Mouse (Mus musculus): ENCODE results near the gene Gm42906. TPM values are rescaled to one million over a fixed set of nuclear protein-coding genes. Genes with fewer than 3 reads are reported as not detected.

The Gm42906 gene
- polyA plus RNA-seq, 1 experiment from 2014 or later: not detected

DNA sequence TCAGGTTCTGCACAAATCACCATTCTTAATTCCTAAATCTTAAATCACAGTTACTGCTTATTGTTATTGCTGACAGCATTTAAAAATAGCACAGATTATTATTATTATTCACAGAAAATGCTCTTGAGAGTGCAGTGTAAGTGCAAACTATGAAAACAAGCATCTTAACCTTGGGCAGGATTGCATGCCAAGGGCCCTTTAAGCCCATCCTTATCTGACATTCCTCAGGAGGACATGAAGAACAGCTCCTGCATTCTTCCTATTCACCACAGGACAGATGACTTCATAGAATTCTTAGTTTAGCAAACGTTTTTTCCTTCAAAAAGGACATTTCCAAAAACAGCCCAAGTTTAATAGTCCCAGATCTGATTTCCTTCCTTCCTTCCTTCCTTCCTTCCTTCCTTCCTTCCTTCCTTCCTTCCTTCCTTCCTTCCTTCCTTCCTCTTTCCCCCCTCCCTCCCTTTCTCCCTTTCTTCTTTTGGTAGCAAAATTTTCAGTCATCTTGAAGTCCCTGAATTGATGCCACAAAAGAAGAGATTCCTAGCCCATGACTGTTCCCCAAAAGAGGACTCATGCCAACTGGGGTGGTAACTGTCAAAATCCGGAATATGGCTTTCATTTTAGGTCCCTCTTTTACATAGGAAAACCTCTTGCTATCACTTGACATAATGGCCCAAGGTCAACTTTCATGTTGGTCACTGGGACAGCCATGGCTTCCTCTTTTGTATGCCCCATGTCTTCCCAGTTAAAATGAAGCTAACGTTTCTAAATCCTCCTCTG, 334.9 kb downstream of the Gm42906 start:
- WGBS: 60% methylated on average over 3 of the region's 3 CpGs
- no peaks in the 10 kb centered on the region for H3K9me3 ChIP-seq (ENCODE audit: control insufficient read depth, low read length)
- 0 out of 4 replicates have a peak, but pooled peaks cover 0 to 3% of the 10 kb centered on the region in 2 experiments for H3K4me1 ChIP-seq (ENCODE audit: control insufficient read depth in 2 of 2, insufficient read depth in 2 of 2, low read length in 2 of 2)
- no peaks in the 10 kb centered on the region for H3K27me3 ChIP-seq (ENCODE audit: control insufficient read depth, insufficient read depth, low read length)
- ATAC-seq (ENCODE audit: insufficient number of reproducible peaks, insufficient read depth, low FRiP score, low read depth): no peak
- H3K9ac ChIP-seq (ENCODE audit: low read length): no peak overlapping the region
- no peak overlapping the region for H3K27ac ChIP-seq (replicated peaks in 1 of 2; ENCODE audit: control insufficient read depth in 1 of 2, insufficient read depth in 1 of 2, low read depth in 2 of 2, low read length in 2 of 2)
- no peak overlapping the region for H3K4me3 ChIP-seq (ENCODE audit: control insufficient read depth in 1 of 2, insufficient read depth in 1 of 2, low read depth in 1 of 2, low read length in 2 of 2)
- no peak overlapping the region for H3K4me2 ChIP-seq (ENCODE audit: low read length)
- 0 out of 2 replicates have a peak, but pooled peaks cover 4% of the 10 kb centered on the region for H3K36me3 ChIP-seq (ENCODE audit: control insufficient read depth, insufficient read depth, low read length)

DNA sequence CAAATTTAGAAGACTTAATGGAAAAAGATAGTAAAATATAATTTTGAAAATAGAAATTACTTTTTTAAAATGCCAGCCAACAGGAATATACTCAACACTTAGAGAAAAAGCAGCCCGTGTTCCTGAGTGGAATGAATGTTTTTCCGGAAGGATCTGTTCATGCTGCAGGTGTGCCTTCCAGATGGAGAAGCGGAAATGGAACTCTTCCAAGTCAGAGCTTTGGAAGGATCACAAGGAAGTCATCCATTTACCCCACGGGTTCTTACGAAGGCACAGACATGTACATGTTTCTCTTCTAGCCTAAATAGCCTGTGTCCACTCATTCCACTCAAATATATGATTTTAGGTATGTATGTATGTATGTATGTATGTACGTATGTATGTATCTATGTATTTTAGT, 337.0 kb downstream of the Gm42906 start:
- no peak for ATAC-seq (ENCODE audit: insufficient number of reproducible peaks, insufficient read depth, low FRiP score, low read depth)
- H3K9me3 ChIP-seq (ENCODE audit: control insufficient read depth, low read length): no peaks in the 10 kb centered on the region
- no peak overlapping the region for H3K4me3 ChIP-seq (ENCODE audit: control insufficient read depth in 1 of 2, insufficient read depth in 1 of 2, low read depth in 1 of 2, low read length in 2 of 2)
- H3K36me3 ChIP-seq (ENCODE audit: control insufficient read depth, insufficient read depth, low read length): 0 out of 2 replicates have a peak, but pooled peaks cover 4% of the 10 kb centered on the region
- WGBS: 88% methylated on average over 6 of the region's 6 CpGs
- H3K27me3 ChIP-seq (ENCODE audit: control insufficient read depth, insufficient read depth, low read length): no peaks in the 10 kb centered on the region
- no peak overlapping the region for H3K27ac ChIP-seq (replicated peaks in 1 of 2; ENCODE audit: control insufficient read depth in 1 of 2, insufficient read depth in 1 of 2, low read depth in 2 of 2, low read length in 2 of 2)
- H3K4me1 ChIP-seq (ENCODE audit: control insufficient read depth in 2 of 2, insufficient read depth in 2 of 2, low read length in 2 of 2): 0 out of 4 replicates have a peak, but pooled peaks cover 0 to 3% of the 10 kb centered on the region in 2 experiments
- no peak overlapping the region for H3K4me2 ChIP-seq (ENCODE audit: low read length)
- H3K9ac ChIP-seq (ENCODE audit: low read length): no peak overlapping the region

DNA sequence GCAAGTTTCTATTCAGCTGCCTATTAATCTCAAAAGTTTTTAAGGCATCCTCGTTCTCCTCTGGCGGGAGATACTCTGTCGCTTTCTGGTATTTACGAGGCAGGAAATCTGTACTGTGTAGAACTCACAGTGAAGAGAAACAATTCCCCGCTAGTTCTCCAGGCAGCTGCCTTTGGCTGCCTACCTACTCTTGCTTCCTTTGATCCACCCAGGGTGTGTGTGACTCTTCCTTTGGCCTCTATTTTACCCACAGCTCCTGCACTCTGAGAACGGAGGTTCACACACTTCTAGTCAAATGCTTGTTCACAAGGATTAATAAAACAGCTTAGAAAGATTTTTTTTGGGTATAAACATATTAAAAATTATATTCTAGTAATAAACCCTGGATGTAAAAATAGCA, 338.8 kb downstream of the Gm42906 start:
- 64% methylated on average over 6 of the region's 6 CpGs for WGBS
- no peak overlapping the region for H3K4me3 ChIP-seq (ENCODE audit: control insufficient read depth in 1 of 2, insufficient read depth in 1 of 2, low read depth in 1 of 2, low read length in 2 of 2)

DNA sequence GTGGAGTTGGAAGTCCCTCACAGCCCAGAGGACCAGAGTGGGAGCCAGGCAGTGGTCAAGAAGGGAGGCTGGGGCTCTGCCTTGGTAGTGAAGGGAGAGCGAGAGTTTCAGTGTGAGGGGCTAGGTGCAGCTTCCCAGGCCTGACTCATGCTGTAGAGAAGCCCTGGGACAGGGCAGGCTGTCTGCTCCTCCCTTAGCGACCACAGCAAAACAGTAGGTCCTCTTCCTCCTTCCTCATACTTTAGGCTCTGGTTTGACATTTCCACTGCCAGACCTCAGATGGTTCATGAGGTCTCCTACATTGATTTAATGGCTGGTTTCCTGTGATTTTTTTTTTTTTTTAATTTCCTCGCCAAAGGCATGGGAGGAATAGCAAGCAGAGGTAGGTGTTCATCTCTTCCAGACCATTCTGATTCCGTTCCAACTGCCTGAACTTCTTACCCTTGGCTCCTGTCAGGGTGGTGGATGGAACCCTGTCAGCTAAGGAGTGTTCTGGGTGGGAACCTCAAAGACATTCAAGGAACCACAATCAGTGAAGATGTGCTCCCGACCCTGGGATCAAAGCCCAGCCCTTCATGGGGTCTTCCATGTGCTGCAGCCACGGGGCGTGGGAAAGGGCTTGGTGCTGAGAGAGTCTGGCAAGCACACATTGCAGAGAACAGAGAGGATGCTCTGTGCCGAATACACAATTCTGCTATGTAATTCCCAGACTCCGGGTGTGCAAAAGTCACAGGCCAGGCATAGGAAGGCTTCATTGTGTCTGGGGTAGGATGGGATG, 341.3 kb downstream of the Gm42906 start:
- H3K9me3 ChIP-seq (ENCODE audit: control insufficient read depth, low read length): no peaks in the 10 kb centered on the region
- no peak overlapping the region for H3K4me2 ChIP-seq (ENCODE audit: low read length)
- H3K4me1 ChIP-seq (ENCODE audit: control insufficient read depth in 2 of 2, insufficient read depth in 2 of 2, low read length in 2 of 2): no peaks in the 10 kb centered on the region
- no peaks in the 10 kb centered on the region for H3K36me3 ChIP-seq (ENCODE audit: control insufficient read depth, insufficient read depth, low read length)
- ATAC-seq (ENCODE audit: insufficient number of reproducible peaks, insufficient read depth, low FRiP score, low read depth): no peak
- WGBS: 58% methylated on average over 9 of the region's 9 CpGs
- no peak overlapping the region for H3K9ac ChIP-seq (ENCODE audit: low read length)
- no peak overlapping the region for H3K27ac ChIP-seq (replicated peaks in 1 of 2; ENCODE audit: control insufficient read depth in 1 of 2, insufficient read depth in 1 of 2, low read depth in 2 of 2, low read length in 2 of 2)
- H3K27me3 ChIP-seq (ENCODE audit: control insufficient read depth, insufficient read depth, low read length): no peaks in the 10 kb centered on the region
- no peak overlapping the region for H3K4me3 ChIP-seq (ENCODE audit: control insufficient read depth in 1 of 2, insufficient read depth in 1 of 2, low read depth in 1 of 2, low read length in 2 of 2)

More for the DNA sequence above, 338.8 kb downstream of the Gm42906 start:
- no peaks in the 10 kb centered on the region for H3K9me3 ChIP-seq (ENCODE audit: control insufficient read depth, low read length)
- ATAC-seq (ENCODE audit: insufficient number of reproducible peaks, insufficient read depth, low FRiP score, low read depth): no peak
- no peak overlapping the region for H3K27ac ChIP-seq (replicated peaks in 1 of 2; ENCODE audit: control insufficient read depth in 1 of 2, insufficient read depth in 1 of 2, low read depth in 2 of 2, low read length in 2 of 2)
- 0 out of 2 replicates have a peak, but pooled peaks cover 4% of the 10 kb centered on the region for H3K36me3 ChIP-seq (ENCODE audit: control insufficient read depth, insufficient read depth, low read length)
- H3K27me3 ChIP-seq (ENCODE audit: control insufficient read depth, insufficient read depth, low read length): no peaks in the 10 kb centered on the region
- H3K4me2 ChIP-seq (ENCODE audit: low read length): no peak overlapping the region
- H3K4me1 ChIP-seq (ENCODE audit: control insufficient read depth in 2 of 2, insufficient read depth in 2 of 2, low read length in 2 of 2): 0 out of 4 replicates have a peak, but pooled peaks cover 0 to 3% of the 10 kb centered on the region in 2 experiments
- H3K9ac ChIP-seq (ENCODE audit: low read length): no peak overlapping the region

DNA sequence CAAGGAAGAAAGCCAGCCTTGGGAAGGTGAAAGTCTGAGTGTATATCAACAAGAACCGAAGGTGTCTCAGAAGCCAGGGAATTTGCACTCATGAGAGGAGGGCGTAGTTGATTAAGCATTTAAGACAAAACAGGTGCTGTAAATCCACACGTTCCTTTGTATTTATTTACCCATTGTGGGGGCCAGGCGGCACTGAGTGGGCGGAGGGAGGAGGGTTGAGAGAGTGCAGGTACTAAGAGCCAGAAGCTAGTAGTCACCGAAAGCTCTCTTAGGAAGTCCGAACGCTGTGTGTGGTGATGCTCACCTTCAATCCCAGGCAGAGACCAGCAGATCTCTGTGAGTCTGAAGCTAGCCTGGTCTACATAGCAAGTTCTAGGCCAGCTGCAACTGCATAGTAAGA, 342.2 kb downstream of the Gm42906 start:
- no peaks in the 10 kb centered on the region for H3K9me3 ChIP-seq (ENCODE audit: control insufficient read depth, low read length)
- H3K9ac ChIP-seq (ENCODE audit: low read length): no peak overlapping the region
- 81% methylated on average over 8 of the region's 8 CpGs for WGBS
- no peak overlapping the region for H3K4me3 ChIP-seq (ENCODE audit: control insufficient read depth in 1 of 2, insufficient read depth in 1 of 2, low read depth in 1 of 2, low read length in 2 of 2)
- H3K27ac ChIP-seq (replicated peaks in 1 of 2; ENCODE audit: control insufficient read depth in 1 of 2, insufficient read depth in 1 of 2, low read depth in 2 of 2, low read length in 2 of 2): no peak overlapping the region
- ATAC-seq (ENCODE audit: insufficient number of reproducible peaks, insufficient read depth, low FRiP score, low read depth): no peak
- no peaks in the 10 kb centered on the region for H3K36me3 ChIP-seq (ENCODE audit: control insufficient read depth, insufficient read depth, low read length)
- H3K4me2 ChIP-seq (ENCODE audit: low read length): no peak overlapping the region
- no peaks in the 10 kb centered on the region for H3K27me3 ChIP-seq (ENCODE audit: control insufficient read depth, insufficient read depth, low read length)
- H3K4me1 ChIP-seq (ENCODE audit: control insufficient read depth in 2 of 2, insufficient read depth in 2 of 2, low read length in 2 of 2): no peaks in the 10 kb centered on the region

DNA sequence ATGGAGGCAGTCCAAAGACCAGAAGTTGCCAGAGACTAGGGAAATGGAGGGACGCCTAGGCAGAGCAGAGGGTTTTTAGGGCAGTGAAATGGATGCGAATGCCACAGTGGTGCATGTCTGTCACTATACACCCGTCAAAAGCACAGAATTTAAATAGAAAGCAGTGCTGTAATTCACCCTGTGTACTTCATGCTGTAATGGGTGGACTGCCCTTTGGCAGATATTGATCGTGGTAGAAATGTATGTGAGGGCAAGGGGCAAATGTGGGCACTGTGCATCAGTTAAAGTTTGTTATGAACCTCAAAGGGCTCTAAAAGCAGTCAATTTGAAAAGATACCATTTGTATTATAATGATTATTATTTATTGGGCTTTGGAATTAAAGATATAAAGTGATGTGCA, 347.7 kb downstream of the Gm42906 start:
- no peaks in the 10 kb centered on the region for H3K36me3 ChIP-seq (ENCODE audit: control insufficient read depth, insufficient read depth, low read length)
- no peak for ATAC-seq (ENCODE audit: insufficient number of reproducible peaks, insufficient read depth, low FRiP score, low read depth)
- H3K4me3 ChIP-seq (ENCODE audit: control insufficient read depth in 1 of 2, insufficient read depth in 1 of 2, low read depth in 1 of 2, low read length in 2 of 2): no peak overlapping the region
- no peak overlapping the region for H3K9ac ChIP-seq (ENCODE audit: low read length)
- no peaks in the 10 kb centered on the region for H3K4me1 ChIP-seq (ENCODE audit: control insufficient read depth in 2 of 2, insufficient read depth in 2 of 2, low read length in 2 of 2)
- H3K27ac ChIP-seq (replicated peaks in 1 of 2; ENCODE audit: control insufficient read depth in 1 of 2, insufficient read depth in 1 of 2, low read depth in 2 of 2, low read length in 2 of 2): no peak overlapping the region
- 0 out of 2 replicates have a peak, but pooled peaks cover 3% of the 10 kb centered on the region for H3K9me3 ChIP-seq (ENCODE audit: control insufficient read depth, low read length)
- H3K27me3 ChIP-seq (ENCODE audit: control insufficient read depth, insufficient read depth, low read length): no peaks in the 10 kb centered on the region
- H3K4me2 ChIP-seq (ENCODE audit: low read length): no peak overlapping the region
- WGBS: 81% methylated on average over 4 of the region's 4 CpGs

DNA sequence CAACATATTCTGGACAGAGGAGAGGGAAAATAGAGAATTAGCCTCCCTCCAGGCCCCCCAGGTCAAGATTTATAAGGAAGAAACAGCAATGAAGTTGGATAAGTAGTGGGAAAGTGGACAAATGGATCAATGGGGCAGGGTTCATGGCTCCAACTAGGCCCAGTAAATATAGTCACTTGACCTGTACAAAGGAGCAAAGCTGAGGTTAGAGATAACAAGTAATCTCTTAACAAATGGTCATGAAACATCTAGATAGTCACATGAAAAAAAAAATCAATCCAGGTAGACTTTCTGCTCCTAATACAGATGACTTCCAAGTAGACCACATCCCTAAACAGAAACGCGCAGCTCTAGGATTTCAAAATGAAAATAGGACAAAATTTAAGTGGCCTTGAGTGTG, 350.0 kb downstream of the Gm42906 start:
- no peak overlapping the region for H3K4me3 ChIP-seq (ENCODE audit: control insufficient read depth in 1 of 2, insufficient read depth in 1 of 2, low read depth in 1 of 2, low read length in 2 of 2)
- H3K9ac ChIP-seq (ENCODE audit: low read length): no peak overlapping the region
- 0 out of 2 replicates have a peak, but pooled peaks cover 4% of the 10 kb centered on the region for H3K9me3 ChIP-seq (ENCODE audit: control insufficient read depth, low read length)
- H3K27ac ChIP-seq (replicated peaks in 1 of 2; ENCODE audit: control insufficient read depth in 1 of 2, insufficient read depth in 1 of 2, low read depth in 2 of 2, low read length in 2 of 2): no peak overlapping the region
- H3K4me2 ChIP-seq (ENCODE audit: low read length): no peak overlapping the region
- no peak for ATAC-seq (ENCODE audit: insufficient number of reproducible peaks, insufficient read depth, low FRiP score, low read depth)
- H3K36me3 ChIP-seq (ENCODE audit: control insufficient read depth, insufficient read depth, low read length): no peaks in the 10 kb centered on the region
- peaks cover 2 to 7% of the 10 kb centered on the region in 2 experiments; a peak in 3 of 4 replicates for H3K4me1 ChIP-seq (ENCODE audit: control insufficient read depth in 2 of 2, insufficient read depth in 2 of 2, low read length in 2 of 2)
- 99% methylated on average over 2 of the region's 2 CpGs for WGBS
- H3K27me3 ChIP-seq (ENCODE audit: control insufficient read depth, insufficient read depth, low read length): no peaks in the 10 kb centered on the region
